Mouse (Mus musculus) right cerebral cortex, adult 2 months (tissue): ENCODE measurements around the gene DXBay18.
"Not testable (repeated sequence)": the region's sequence is repeated elsewhere in the genome, so short reads cannot be mapped to it uniquely, and the experiment has no call there.

ENCODE experiments used
- DNase-seq, 2 experiments: peaks; one replicate each; pipeline ENCODE4 v3.0.0; 2021 to 2022; ENCODE audit warnings: low spot score in 2 of 2

DXBay18 gene

GRCm38 (mm10) chrX:73149350-73149749 lies at the start of gene DXBay18:
TSS of gene DXBay18 (minus strand) at chrX:73149450.
- not testable (repeated sequence) for DNase-seq

DNA sequence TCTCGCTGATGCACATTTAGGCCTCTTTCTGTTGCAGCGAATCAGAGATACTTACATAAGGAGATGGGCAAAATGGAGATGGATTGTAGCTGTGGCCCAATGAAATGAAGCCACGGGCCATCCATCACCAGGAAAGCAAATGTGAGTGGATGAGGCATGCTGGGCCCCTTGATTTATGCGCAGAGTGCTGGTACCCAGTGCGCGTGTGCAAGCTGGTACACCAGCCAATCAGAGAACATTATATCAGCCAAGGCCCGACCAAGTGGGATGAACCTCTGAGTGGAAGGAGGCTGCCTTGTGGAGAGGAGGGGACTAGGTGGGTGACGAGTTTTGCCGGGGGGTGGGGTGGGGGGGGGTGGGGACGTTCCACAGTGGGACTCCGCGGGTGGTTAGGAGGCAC lies 42.7 kb upstream of the DXBay18 start, which contains the start of gene Xlr3b:
TSS of gene Xlr3b (plus strand) at position 274 of the 400 bp plus-strand sequence.
- peak in 1 of 2 experiments; percentile 3 for DNase-seq

DNA sequence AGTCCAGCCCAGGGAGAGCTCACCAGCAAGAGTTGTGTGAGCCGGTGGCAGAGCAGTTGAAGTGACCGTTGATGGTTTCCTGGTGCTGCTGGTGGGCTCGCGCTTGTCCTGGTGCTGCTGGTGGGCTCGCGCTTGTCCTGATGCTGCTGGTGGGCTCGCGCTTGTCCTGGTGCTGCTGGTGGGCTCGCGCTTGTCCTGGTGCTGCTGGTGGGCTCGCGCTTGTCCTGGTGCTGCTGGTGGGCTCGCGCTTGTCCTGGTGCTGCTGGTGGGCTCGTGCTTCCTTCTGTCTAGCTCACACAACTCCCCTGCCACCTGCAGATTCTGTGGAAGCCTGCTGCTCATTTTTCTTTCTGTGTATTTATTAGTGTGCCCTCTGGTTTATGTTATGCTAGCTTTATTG lies 27.6 kb upstream of the DXBay18 start, which contains the start of gene Spin2d:
TSS of gene Spin2d (minus strand) at position 101 of the 400 bp plus-strand sequence.
- not testable (repeated sequence) for DNase-seq

DNA sequence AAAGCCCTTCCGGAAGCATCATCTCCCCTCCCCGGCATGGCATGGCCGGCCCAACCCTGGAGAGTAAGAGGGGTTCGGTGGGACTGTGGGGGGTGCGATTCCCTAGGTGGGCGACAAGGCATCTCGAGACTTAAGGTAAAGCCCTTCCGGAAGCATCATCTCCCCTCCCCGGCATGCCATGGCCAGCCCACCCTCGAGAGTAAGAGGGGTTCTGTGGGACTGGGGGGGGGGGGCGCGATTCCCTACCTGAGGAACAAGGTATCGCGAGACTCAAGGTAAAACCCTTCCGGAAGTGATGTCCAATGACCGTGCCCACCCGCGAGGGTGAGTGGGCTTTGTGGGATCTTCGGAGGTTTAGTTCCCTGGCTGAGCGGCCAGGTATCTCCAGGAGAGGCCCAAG lies 754 bp downstream of the DXBay18 start, which contains the start of gene Xlr5b:
TSS of gene Xlr5b (plus strand) at position 301 of the 400 bp plus-strand sequence.
- not testable (repeated sequence) for DNase-seq

DNA sequence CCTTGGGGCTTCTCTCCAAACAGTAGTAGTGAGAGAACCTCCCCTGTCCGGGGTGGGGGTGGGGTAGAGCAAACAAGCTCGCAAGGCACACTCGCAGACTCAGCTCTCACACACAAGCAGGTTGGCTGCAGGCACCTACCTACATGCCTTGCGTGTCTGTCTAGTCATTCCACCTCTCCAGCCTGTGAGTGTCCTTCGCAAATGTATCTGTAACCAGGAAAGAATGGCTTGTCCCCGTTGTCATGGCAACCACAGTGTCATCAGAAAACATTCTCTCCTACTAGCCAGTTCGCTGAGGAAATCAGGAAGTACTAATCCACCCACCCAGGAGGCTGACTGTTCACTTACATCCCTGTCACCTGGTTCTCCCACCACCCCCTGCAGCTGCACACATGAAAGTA lies 6.0 kb downstream of the DXBay18 start:
- DNase-seq: not testable (repeated sequence)

GRCm38 (mm10) chrX:73122859-73123829 lies 26.1 kb downstream of the DXBay18 start:
- not testable (repeated sequence) for DNase-seq

- not testable (repeated sequence) for DNase-seq
Measured at GRCm38 (mm10) chrX:73116747-73117146, 32.5 kb downstream of the DXBay18 start, which contains the start of gene Gm14685. TSS of gene Gm14685 (plus strand) at chrX:73117047.

- peak in 1 of 2 experiments; percentile 1 for DNase-seq
Measured at GRCm38 (mm10) chrX:73096941-73097508, 52.2 kb downstream of the DXBay18 start, which contains the start of gene Xlr3a. TSS of gene Xlr3a (minus strand) at chrX:73097095.
